Mouse (Mus musculus) thymus, postnatal 36 days (tissue): ENCODE data around the gene 4933402N22Rik.
"Not testable (repeated sequence)": the region's sequence is repeated elsewhere in the genome, so short reads cannot be mapped to it uniquely, and the experiment has no call there.

Experiments used
- DNase-seq, 2 experiments: peaks; one replicate each; pipeline ENCODE4 v3.0.0; 2022; ENCODE audit warnings: mixed read lengths in 2 of 2

The 4933402N22Rik gene

DNA sequence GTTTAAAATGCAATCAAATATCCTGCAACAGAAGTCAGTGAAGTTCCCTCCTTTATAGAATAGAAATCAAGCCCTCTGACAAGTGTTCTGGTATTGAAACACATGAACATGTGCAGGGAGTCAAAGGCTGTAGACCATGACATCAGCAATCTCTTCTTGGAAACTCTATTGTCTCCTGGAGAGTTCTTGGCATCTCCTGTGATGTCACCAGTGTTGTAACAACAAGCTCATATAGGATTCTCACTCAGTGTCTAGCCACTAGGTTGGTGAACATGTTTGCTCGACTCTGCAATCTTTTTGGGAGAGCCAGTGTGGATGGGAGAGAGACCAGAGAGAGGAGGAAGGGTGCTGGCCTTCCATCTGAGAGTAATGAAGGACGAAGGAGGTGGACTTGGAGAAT, at the start of gene 4933402N22Rik:
4933402N22Rik (plus strand) TSS at position 301 of the 400 bp plus-strand sequence.
- DNase-seq: not testable (repeated sequence)

- DNase-seq: not testable (repeated sequence)
These were observed 5.9 kb downstream of the 4933402N22Rik start for GRCm38 (mm10) chr5:11923790-11924189.
